Mouse (Mus musculus): ENCODE results near the gene Zbtb12. TPM values are rescaled to one million over a fixed set of nuclear protein-coding genes. Genes with fewer than 3 reads are reported as not detected.

The Zbtb12 gene
- total RNA-seq, 1 experiment = 9.4 TPM

GRCm38 (mm10) chr17:34861704-34862415, 17.4 kb upstream of the Zbtb12 start:
- H3K27ac ChIP-seq (ENCODE audit: insufficient read depth, low read depth, low read length, poor library complexity, severe bottlenecking) = no peak overlapping the region
- H3K9me3 ChIP-seq (ENCODE audit: control insufficient read depth, insufficient read depth, low read depth, low read length) = no peaks in the 10 kb centered on the region
- H3K9ac ChIP-seq (ENCODE audit: insufficient read depth, low read depth, low read length, poor library complexity, severe bottlenecking) = no peak overlapping the region
- in situ Hi-C loops (cut with MboI; ENCODE audit: low sequenced_read_pairs in 2 of 2, unreplicated experiment in 2 of 2) = no loop called here
- peaks cover 4% of the 10 kb centered on the region; the same call in 1 of the 2 replicates for H3K36me3 ChIP-seq (ENCODE audit: control insufficient read depth, insufficient read depth, low read length, poor library complexity, severe bottlenecking)
- DNase-seq (ENCODE audit: low read depth, low spot score) = no peak
- peaks cover 0 to 3% of the 10 kb centered on the region in 2 experiments; a peak in 2 of 4 replicates for H3K4me1 ChIP-seq (ENCODE audit: control insufficient read depth in 2 of 2, insufficient read depth in 2 of 2, low read length in 2 of 2, poor library complexity in 1 of 2)
- no peak for TF ChIP-seq CHD2 (IDR thresholded peaks at IDR 0.05; ENCODE audit: low read depth, low read length)
- TF ChIP-seq ZC3H11A (IDR thresholded peaks at IDR 0.05; ENCODE audit: borderline replicate concordance, low read depth, low read length) = no peak
- no peak for TF ChIP-seq ZNF384 (IDR thresholded peaks at IDR 0.05; ENCODE audit: low read depth, low read length)
- TF ChIP-seq MAFK (IDR thresholded peaks at IDR 0.05; ENCODE audit: insufficient read depth, low read depth, low read length) = no peak
- no peak for TF ChIP-seq HCFC1 (IDR thresholded peaks at IDR 0.05; ENCODE audit: borderline replicate concordance, insufficient read depth, low read length)
- H3K4me3 ChIP-seq (ENCODE audit: insufficient read depth in 1 of 2, low read depth in 1 of 2, low read length in 2 of 2, poor library complexity in 1 of 2, severe bottlenecking in 1 of 2) = no peak overlapping the region

- H3K9ac ChIP-seq (ENCODE audit: insufficient read depth, low read depth, low read length, poor library complexity, severe bottlenecking) = no peak within 1 kb of the TSS
- TF ChIP-seq CHD2 (IDR thresholded peaks at IDR 0.05; ENCODE audit: low read depth, low read length) (no peak), HCFC1 (IDR thresholded peaks at IDR 0.05; ENCODE audit: borderline replicate concordance, insufficient read depth, low read length) (no peak)
- in situ Hi-C loops (cut with MboI; ENCODE audit: low sequenced_read_pairs in 2 of 2, unreplicated experiment in 2 of 2) = no loop called here
Observed at GRCm38 (mm10) chr17:34862416-34863081, 16.7 kb upstream of the Zbtb12 start, which contains the start of gene Cfb. Gene Cfb (minus strand): TSS chr17:34862518.

GRCm38 (mm10) chr17:34865981-34866380, 13.3 kb upstream of the Zbtb12 start:
- Histone ChIP-seq H3K4me3 (ENCODE audit: insufficient read depth in 1 of 2, low read depth in 1 of 2, low read length in 2 of 2, poor library complexity in 1 of 2, severe bottlenecking in 1 of 2) (no peak overlapping the region), H3K27ac (ENCODE audit: insufficient read depth, low read depth, low read length, poor library complexity, severe bottlenecking) (no peak overlapping the region), H3K9me3 (ENCODE audit: control insufficient read depth, insufficient read depth, low read depth, low read length) (no peaks in the 10 kb centered on the region), H3K9ac (ENCODE audit: insufficient read depth, low read depth, low read length, poor library complexity, severe bottlenecking) (no peak overlapping the region), H3K4me1 (ENCODE audit: control insufficient read depth in 2 of 2, insufficient read depth in 2 of 2, low read length in 2 of 2, poor library complexity in 1 of 2) (no peaks in the 10 kb centered on the region), H3K36me3 (ENCODE audit: control insufficient read depth, insufficient read depth, low read length, poor library complexity, severe bottlenecking) (no peaks in the 10 kb centered on the region)
- in situ Hi-C loops (cut with MboI; ENCODE audit: low sequenced_read_pairs in 2 of 2, unreplicated experiment in 2 of 2) = no loop called here
- no peak for TF ChIP-seq CHD2 (IDR thresholded peaks at IDR 0.05; ENCODE audit: low read depth, low read length)
- TF ChIP-seq HCFC1 (IDR thresholded peaks at IDR 0.05; ENCODE audit: borderline replicate concordance, insufficient read depth, low read length) = no peak
- TF ChIP-seq MAFK (IDR thresholded peaks at IDR 0.05; ENCODE audit: insufficient read depth, low read depth, low read length) = no peak
- no peak for TF ChIP-seq ZC3H11A (IDR thresholded peaks at IDR 0.05; ENCODE audit: borderline replicate concordance, low read depth, low read length)
- no peak for TF ChIP-seq ZNF384 (IDR thresholded peaks at IDR 0.05; ENCODE audit: low read depth, low read length)
- no peak for DNase-seq (ENCODE audit: low read depth, low spot score)

More at GRCm38 (mm10) chr17:34862416-34863081, 16.7 kb upstream of the Zbtb12 start, which contains the start of gene Cfb:
- H3K36me3 ChIP-seq (ENCODE audit: control insufficient read depth, insufficient read depth, low read length, poor library complexity, severe bottlenecking) = peaks cover 4% of the 10 kb centered on the region; the same call in 1 of the 2 replicates
- H3K4me1 ChIP-seq (ENCODE audit: control insufficient read depth in 2 of 2, insufficient read depth in 2 of 2, low read length in 2 of 2, poor library complexity in 1 of 2) = no peaks in the 10 kb centered on the region; a peak in 1 of 4 replicates
- no peak within 1 kb of the TSS for H3K27ac ChIP-seq (ENCODE audit: insufficient read depth, low read depth, low read length, poor library complexity, severe bottlenecking)
- no peak within 1 kb of the TSS for H3K4me3 ChIP-seq (ENCODE audit: insufficient read depth in 1 of 2, low read depth in 1 of 2, low read length in 2 of 2, poor library complexity in 1 of 2, severe bottlenecking in 1 of 2)
- no peaks in the 10 kb centered on the region for H3K9me3 ChIP-seq (ENCODE audit: control insufficient read depth, insufficient read depth, low read depth, low read length)
- no peak for DNase-seq (ENCODE audit: low read depth, low spot score)

- TF ChIP-seq ZNF384 (IDR thresholded peaks at IDR 0.05; ENCODE audit: low read depth, low read length) (no peak), MAFK (IDR thresholded peaks at IDR 0.05; ENCODE audit: insufficient read depth, low read depth, low read length) (no peak), ZC3H11A (IDR thresholded peaks at IDR 0.05; ENCODE audit: borderline replicate concordance, low read depth, low read length) (no peak), HCFC1 (IDR thresholded peaks at IDR 0.05; ENCODE audit: borderline replicate concordance, insufficient read depth, low read length) (no peak)
- H3K9ac ChIP-seq (ENCODE audit: insufficient read depth, low read depth, low read length, poor library complexity, severe bottlenecking) = no peak overlapping the region
- H3K36me3 ChIP-seq (ENCODE audit: control insufficient read depth, insufficient read depth, low read length, poor library complexity, severe bottlenecking) = no peaks in the 10 kb centered on the region
- H3K9me3 ChIP-seq (ENCODE audit: control insufficient read depth, insufficient read depth, low read depth, low read length) = no peaks in the 10 kb centered on the region
- H3K27ac ChIP-seq (ENCODE audit: insufficient read depth, low read depth, low read length, poor library complexity, severe bottlenecking) = no peak overlapping the region
- in situ Hi-C loops (cut with MboI; ENCODE audit: low sequenced_read_pairs in 2 of 2, unreplicated experiment in 2 of 2) = no loop called here
- no peak overlapping the region for H3K4me3 ChIP-seq (ENCODE audit: insufficient read depth in 1 of 2, low read depth in 1 of 2, low read length in 2 of 2, poor library complexity in 1 of 2, severe bottlenecking in 1 of 2)
- peaks cover 0 to 2% of the 10 kb centered on the region in 2 experiments; a peak in 1 of 4 replicates for H3K4me1 ChIP-seq (ENCODE audit: control insufficient read depth in 2 of 2, insufficient read depth in 2 of 2, low read length in 2 of 2, poor library complexity in 1 of 2)
- DNase-seq (ENCODE audit: low read depth, low spot score) = no peak
Observed at GRCm38 (mm10) chr17:34874321-34874720, 5.0 kb upstream of the Zbtb12 start.

Data from ES-E14 (cell line).